Mouse (Mus musculus): ENCODE measurements around the gene Zfp704. TPM values are rescaled to one million over a fixed set of nuclear protein-coding genes. Genes with fewer than 3 reads are reported as not detected.

Zfp704 gene
- polyA plus RNA-seq, 1 experiment = 1.7 TPM

GRCm38 (mm10) chr3:9605784-9606706 is 3.8 kb downstream of the Zfp704 start:
- no peak for TF ChIP-seq MYOD1 (IDR thresholded peaks at IDR 0.05; ENCODE audit: control insufficient read depth, insufficient read length, low read depth)
- no peak for TF ChIP-seq MAX (IDR thresholded peaks at IDR 0.05)
- no peak for TF ChIP-seq FOSL1 (IDR thresholded peaks at IDR 0.05; ENCODE audit: insufficient read depth, low read length, poor library complexity, severe bottlenecking)
- TF ChIP-seq CTCF (IDR thresholded peaks at IDR 0.05; ENCODE audit: control insufficient read depth, insufficient read depth, insufficient read length) = no peak
- TF ChIP-seq USF1 (IDR thresholded peaks at IDR 0.05; ENCODE audit: low read depth) = no peak
- no peak for TF ChIP-seq MYOG (IDR thresholded peaks at IDR 0.05; ENCODE audit: control insufficient read depth, extremely low read depth, insufficient read length)
- TF ChIP-seq CEBPB (IDR thresholded peaks at IDR 0.05; ENCODE audit: low read depth) = no peak
- H3K79me3 ChIP-seq (ENCODE audit: low read depth) = no peaks in the 10 kb centered on the region
- H3K36me3 ChIP-seq (ENCODE audit: control insufficient read depth, insufficient read depth) = no peaks in the 10 kb centered on the region
- no peaks in the 10 kb centered on the region for H3K79me2 ChIP-seq (ENCODE audit: control insufficient read depth, insufficient read depth)
- H3ac ChIP-seq (ENCODE audit: control insufficient read depth, insufficient read length, low read depth) = no peak overlapping the region
- no peak overlapping the region for H3K4me3 ChIP-seq (ENCODE audit: insufficient read depth, poor library complexity, severe bottlenecking)
- no peaks in the 10 kb centered on the region for H3K27me3 ChIP-seq (ENCODE audit: control insufficient read depth, insufficient read depth, insufficient read length)

GRCm38 (mm10) chr3:9604941-9605340 is 4.9 kb downstream of the Zfp704 start:
- Histone ChIP-seq H3K36me3 (ENCODE audit: control insufficient read depth, insufficient read depth) (no peaks in the 10 kb centered on the region), H3K27me3 (ENCODE audit: control insufficient read depth, insufficient read depth, insufficient read length) (no peaks in the 10 kb centered on the region), H3K79me2 (ENCODE audit: control insufficient read depth, insufficient read depth) (no peaks in the 10 kb centered on the region), H3ac (ENCODE audit: control insufficient read depth, insufficient read length, low read depth) (no peak overlapping the region), H3K4me3 (ENCODE audit: insufficient read depth, poor library complexity, severe bottlenecking) (no peak overlapping the region), H3K79me3 (ENCODE audit: low read depth) (no peaks in the 10 kb centered on the region)
- no peak for TF ChIP-seq FOSL1 (IDR thresholded peaks at IDR 0.05; ENCODE audit: insufficient read depth, low read length, poor library complexity, severe bottlenecking)
- TF ChIP-seq MAX (IDR thresholded peaks at IDR 0.05) = no peak
- TF ChIP-seq USF1 (IDR thresholded peaks at IDR 0.05; ENCODE audit: low read depth) = no peak
- TF ChIP-seq CEBPB (IDR thresholded peaks at IDR 0.05; ENCODE audit: low read depth) = no peak
- no peak for TF ChIP-seq MYOD1 (IDR thresholded peaks at IDR 0.05; ENCODE audit: control insufficient read depth, insufficient read length, low read depth)

- H3K27me3 ChIP-seq (ENCODE audit: control insufficient read depth, insufficient read depth, insufficient read length) = no peaks in the 10 kb centered on the region
- no peak overlapping the region for H3K4me3 ChIP-seq (ENCODE audit: insufficient read depth, poor library complexity, severe bottlenecking)
- H3K36me3 ChIP-seq (ENCODE audit: control insufficient read depth, insufficient read depth) = no peaks in the 10 kb centered on the region
- no peak overlapping the region for H3ac ChIP-seq (ENCODE audit: control insufficient read depth, insufficient read length, low read depth)
- no peaks in the 10 kb centered on the region for H3K79me3 ChIP-seq (ENCODE audit: low read depth)
- no peaks in the 10 kb centered on the region for H3K79me2 ChIP-seq (ENCODE audit: control insufficient read depth, insufficient read depth)
- TF ChIP-seq MAX (IDR thresholded peaks at IDR 0.05) (no peak), USF1 (IDR thresholded peaks at IDR 0.05; ENCODE audit: low read depth) (no peak), CTCF (IDR thresholded peaks at IDR 0.05; ENCODE audit: control insufficient read depth, insufficient read depth, insufficient read length) (no peak), FOSL1 (IDR thresholded peaks at IDR 0.05; ENCODE audit: insufficient read depth, low read length, poor library complexity, severe bottlenecking) (no peak), CEBPB (IDR thresholded peaks at IDR 0.05; ENCODE audit: low read depth) (no peak), MYOD1 (IDR thresholded peaks at IDR 0.05; ENCODE audit: control insufficient read depth, insufficient read length, low read depth) (no peak), MYOG (IDR thresholded peaks at IDR 0.05; ENCODE audit: control insufficient read depth, extremely low read depth, insufficient read length) (no peak)
These were observed 6.0 kb downstream of the Zfp704 start for GRCm38 (mm10) chr3:9603866-9604265.

GRCm38 (mm10) chr3:9600577-9600976 is 9.3 kb downstream of the Zfp704 start:
- no peak for TF ChIP-seq USF1 (IDR thresholded peaks at IDR 0.05; ENCODE audit: low read depth)
- TF ChIP-seq MYOG (IDR thresholded peaks at IDR 0.05; ENCODE audit: control insufficient read depth, extremely low read depth, insufficient read length) = no peak
- no peak for TF ChIP-seq CTCF (IDR thresholded peaks at IDR 0.05; ENCODE audit: control insufficient read depth, insufficient read depth, insufficient read length)
- TF ChIP-seq CEBPB (IDR thresholded peaks at IDR 0.05; ENCODE audit: low read depth) = no peak
- no peak for TF ChIP-seq FOSL1 (IDR thresholded peaks at IDR 0.05; ENCODE audit: insufficient read depth, low read length, poor library complexity, severe bottlenecking)
- no peak for TF ChIP-seq MYOD1 (IDR thresholded peaks at IDR 0.05; ENCODE audit: control insufficient read depth, insufficient read length, low read depth)
- TF ChIP-seq MAX (IDR thresholded peaks at IDR 0.05) = no peak
- Histone ChIP-seq H3K27me3 (ENCODE audit: control insufficient read depth, insufficient read depth, insufficient read length) (no peaks in the 10 kb centered on the region), H3K79me2 (ENCODE audit: control insufficient read depth, insufficient read depth) (no peaks in the 10 kb centered on the region), H3K79me3 (ENCODE audit: low read depth) (no peaks in the 10 kb centered on the region), H3ac (ENCODE audit: control insufficient read depth, insufficient read length, low read depth) (no peak overlapping the region), H3K4me3 (ENCODE audit: insufficient read depth, poor library complexity, severe bottlenecking) (no peak overlapping the region), H3K36me3 (ENCODE audit: control insufficient read depth, insufficient read depth) (no peaks in the 10 kb centered on the region)

- no peaks in the 10 kb centered on the region for H3K36me3 ChIP-seq (ENCODE audit: control insufficient read depth, insufficient read depth)
- H3K4me3 ChIP-seq (ENCODE audit: insufficient read depth, poor library complexity, severe bottlenecking) = no peak overlapping the region
- H3ac ChIP-seq (ENCODE audit: control insufficient read depth, insufficient read length, low read depth) = no peak overlapping the region
- TF ChIP-seq CTCF (IDR thresholded peaks at IDR 0.05; ENCODE audit: control insufficient read depth, insufficient read depth, insufficient read length) (no peak), USF1 (IDR thresholded peaks at IDR 0.05; ENCODE audit: low read depth) (no peak), FOSL1 (IDR thresholded peaks at IDR 0.05; ENCODE audit: insufficient read depth, low read length, poor library complexity, severe bottlenecking) (no peak), MYOD1 (IDR thresholded peaks at IDR 0.05; ENCODE audit: control insufficient read depth, insufficient read length, low read depth) (no peak), CEBPB (IDR thresholded peaks at IDR 0.05; ENCODE audit: low read depth) (no peak), MAX (IDR thresholded peaks at IDR 0.05) (no peak), MYOG (IDR thresholded peaks at IDR 0.05; ENCODE audit: control insufficient read depth, extremely low read depth, insufficient read length) (no peak)
- no peaks in the 10 kb centered on the region for H3K79me3 ChIP-seq (ENCODE audit: low read depth)
- no peaks in the 10 kb centered on the region for H3K27me3 ChIP-seq (ENCODE audit: control insufficient read depth, insufficient read depth, insufficient read length)
- H3K79me2 ChIP-seq (ENCODE audit: control insufficient read depth, insufficient read depth) = no peaks in the 10 kb centered on the region
These were observed 10.0 kb downstream of the Zfp704 start for GRCm38 (mm10) chr3:9599738-9600410.

All from C2C12 (cell line).